Mouse (Mus musculus) limb, embryonic 11.5 days (tissue): Measurements from ENCODE around the gene Ndufs3. TPM values are rescaled to one million over a fixed set of nuclear protein-coding genes. Genes with fewer than 3 reads are reported as not detected.

Source experiments
- ATAC-seq: fragments of 200-750 bp; cut with Nextera tagmentation; 2 replicates; pipeline ENCODE4 v1.8.0; 2017; ENCODE audit warnings: low read depth; ENCODE audit not compliant: insufficient number of reproducible peaks, low FRiP score, low TSS enrichment
- DNase-seq: peaks from one replicate; pipeline ENCODE4 v3.0.0-alpha.2; 2015; ENCODE audit warnings: low spot score
- H3K27ac ChIP-seq: fragments of 300-500 bp; sonication (generic); replicated peaks from 2 replicates; pipeline ENCODE4 v1.5.1; 2014; ENCODE audit warnings: low read depth, mild to moderate bottlenecking, low read length
- H3K27me3 ChIP-seq: fragments of 300-500 bp; sonication (generic); 2 replicates; pipeline ENCODE4 v1.6.1; 2014; ENCODE audit warnings: mild to moderate bottlenecking, low read length, mixed read lengths; ENCODE audit not compliant: control insufficient read depth, insufficient read depth
- H3K36me3 ChIP-seq: fragments of 300-500 bp; sonication (generic); 2 replicates; pipeline ENCODE4 v1.6.1; 2014; ENCODE audit warnings: mild to moderate bottlenecking, low read length, moderate library complexity, mixed read lengths; ENCODE audit not compliant: control insufficient read depth, insufficient read depth
- H3K4me1 ChIP-seq: fragments of 300-500 bp; sonication (generic); 2 replicates; pipeline ENCODE4 v1.6.1; 2014; ENCODE audit warnings: low read length, mixed read lengths; ENCODE audit not compliant: control insufficient read depth, insufficient read depth
- H3K4me2 ChIP-seq: fragments of 300-500 bp; sonication (generic); 2 replicates; pipeline ENCODE4 v1.6.1; 2014; ENCODE audit warnings: low read depth, mild to moderate bottlenecking, moderate library complexity; ENCODE audit not compliant: severe bottlenecking
- H3K4me3 ChIP-seq: fragments of 300-500 bp; sonication (generic); 2 replicates; pipeline ENCODE4 v1.5.1; 2014; ENCODE audit warnings: low read depth, low read length
- H3K9ac ChIP-seq: fragments of 300-500 bp; sonication (generic); 2 replicates; pipeline ENCODE4 v1.6.1; 2014; ENCODE audit warnings: mild to moderate bottlenecking, low read length
- H3K9me3 ChIP-seq: fragments of 300-500 bp; sonication (generic); 2 replicates; pipeline ENCODE4 v1.6.1; 2016; ENCODE audit warnings: low read length; ENCODE audit not compliant: control insufficient read depth
- WGBS: fragments of 180-500 bp; shearing (Covaris S2); extraction: QIAGEN DNeasy Blood & Tissue Kit; methylation state at CpG from one replicate; pipeline ENCODE4 v1.1.7; 2014; 5-methylcytosine and 5-hydroxymethylcytosine counted together
- polyA plus RNA-seq: library from polyadenylated mRNA; unstranded; fragments of >200 nt; fragmentation: Nextera tagmentation; extraction: Ambion mirVana; gene quantifications from 2 replicates; pipeline ENCODE4 v1.2.1, GENCODE M21; 2014

The Ndufs3 gene
- polyA plus RNA-seq, 1 experiment from 2014 or later, result 229 TPM

DNA sequence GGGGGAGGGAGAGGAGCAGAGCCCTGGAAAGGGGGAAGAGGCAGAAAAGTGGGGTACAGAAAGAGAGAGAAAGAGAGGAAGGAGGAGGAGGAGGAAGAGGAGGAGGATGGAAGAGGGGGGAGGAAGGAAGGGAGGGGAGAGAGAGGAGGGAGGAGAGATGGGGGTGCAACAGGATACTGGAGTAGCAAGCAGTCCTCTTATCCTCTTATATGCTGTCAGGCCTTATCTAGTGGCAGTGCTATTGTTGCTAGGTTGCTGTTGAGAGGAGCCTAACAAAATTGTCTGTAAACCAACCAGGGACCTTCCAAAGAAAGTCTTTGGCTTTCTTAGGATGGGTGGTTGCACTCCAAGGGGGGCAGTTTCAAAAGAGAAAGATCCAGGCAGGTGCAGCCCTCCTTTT is 25.2 kb downstream of the Ndufs3 start:
- Histone ChIP-seq H3K9ac (no peak overlapping the region), H3K4me1 (no peaks in the 10 kb centered on the region), H3K4me2 (no peak overlapping the region), H3K36me3 (no peaks in the 10 kb centered on the region), H3K27me3 (no peaks in the 10 kb centered on the region; the same call in 1 of the 2 replicates), H3K27ac (no peak overlapping the region), H3K4me3 (no peak overlapping the region), H3K9me3 (no peaks in the 10 kb centered on the region)
- no peak for DNase-seq
- ATAC-seq, result no peak

DNA sequence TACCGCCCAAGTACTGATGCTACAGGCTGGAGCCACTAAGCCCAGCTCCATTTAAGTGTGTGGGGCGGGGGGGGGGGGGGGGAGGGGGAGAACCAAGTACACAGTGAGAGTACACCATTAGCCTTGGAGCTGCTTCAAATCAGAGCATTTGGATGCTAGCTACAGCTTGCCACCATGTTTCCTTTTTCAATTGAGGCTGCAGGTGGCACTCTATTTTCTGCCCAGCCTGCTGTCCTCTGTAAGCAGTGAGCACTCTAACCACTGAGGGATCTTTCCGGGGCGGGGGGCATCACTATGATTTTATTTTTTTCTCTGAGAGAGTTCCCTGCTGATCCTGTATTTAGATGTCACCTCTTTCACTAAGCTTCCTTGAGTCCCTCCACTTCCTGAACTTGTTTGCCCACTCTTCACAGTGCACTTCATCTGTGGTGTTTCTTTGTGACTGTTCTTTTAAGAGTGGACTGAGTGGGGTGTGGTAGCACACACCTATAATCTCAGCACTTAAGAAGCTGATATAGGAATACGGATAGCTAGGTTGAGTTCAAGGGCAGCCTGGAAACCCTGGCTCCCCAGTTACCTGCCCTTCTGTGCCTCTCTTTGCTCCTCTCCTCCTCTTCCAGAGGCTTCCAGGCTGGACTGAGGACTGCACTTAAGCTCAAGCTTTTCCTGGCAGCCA is 26.9 kb downstream of the Ndufs3 start:
- WGBS, result 66% methylated on average over 4 of the region's 5 CpGs
- Histone ChIP-seq H3K4me3 (no peak overlapping the region), H3K9ac (no peak overlapping the region), H3K4me2 (no peak overlapping the region), H3K27ac (no peak overlapping the region), H3K27me3 (no peaks in the 10 kb centered on the region), H3K36me3 (no peaks in the 10 kb centered on the region), H3K9me3 (no peaks in the 10 kb centered on the region), H3K4me1 (no peaks in the 10 kb centered on the region)
- ATAC-seq (no peak), DNase-seq (no peak)

DNA sequence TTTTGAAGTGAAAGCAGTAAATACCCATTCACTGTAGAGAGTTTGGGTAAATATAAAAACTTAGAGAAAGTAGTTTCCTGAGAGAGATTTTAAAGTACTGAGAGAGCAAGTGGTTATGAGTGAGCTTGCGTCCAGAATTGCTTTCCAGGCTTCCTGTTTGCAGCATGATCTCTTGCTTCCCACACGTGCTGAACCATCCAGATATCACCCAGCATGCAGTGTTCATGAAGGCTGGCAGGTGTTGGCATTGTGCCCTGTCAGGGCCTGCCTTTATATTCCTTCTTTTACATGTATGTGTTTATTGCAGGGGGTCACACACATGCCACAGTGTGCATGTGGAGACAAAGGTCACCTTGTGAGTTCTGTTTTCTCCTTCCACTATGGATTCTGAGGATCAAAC is 29.4 kb downstream of the Ndufs3 start:
- Histone ChIP-seq H3K27ac (no peak overlapping the region), H3K9me3 (no peaks in the 10 kb centered on the region), H3K36me3 (no peaks in the 10 kb centered on the region), H3K4me1 (no peaks in the 10 kb centered on the region), H3K4me3 (no peak overlapping the region), H3K4me2 (no peak overlapping the region), H3K9ac (no peak overlapping the region), H3K27me3 (no peaks in the 10 kb centered on the region)
- WGBS, result 83% methylated on average over 2 of the region's 2 CpGs
- ATAC-seq, result no peak
- no peak for DNase-seq

DNA sequence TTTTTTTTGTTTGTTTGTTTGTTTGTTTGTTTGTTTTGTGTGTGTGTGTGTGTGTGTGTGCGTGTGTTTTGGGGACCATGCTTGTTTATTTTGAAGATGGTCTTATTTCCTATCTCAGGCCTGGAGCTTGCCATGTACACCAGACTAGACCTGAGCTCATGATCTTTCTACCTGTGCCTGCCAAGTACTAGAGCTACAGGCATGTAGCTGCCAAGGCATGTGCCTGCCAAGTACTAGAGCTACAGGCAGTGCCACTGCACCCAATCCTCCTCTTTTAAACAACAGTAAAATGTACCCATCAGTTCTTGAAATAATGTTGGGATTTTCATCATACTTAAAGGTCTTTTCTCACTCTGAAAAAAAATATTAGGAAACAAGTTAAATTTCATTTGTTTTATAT is 30.6 kb downstream of the Ndufs3 start:
- DNase-seq, result no peak
- Histone ChIP-seq H3K9me3 (no peaks in the 10 kb centered on the region), H3K4me2 (no peak overlapping the region), H3K4me1 (no peaks in the 10 kb centered on the region), H3K36me3 (no peaks in the 10 kb centered on the region), H3K27me3 (no peaks in the 10 kb centered on the region), H3K27ac (no peak overlapping the region), H3K4me3 (no peak overlapping the region), H3K9ac (no peak overlapping the region)
- no peak for ATAC-seq
- WGBS, result 89% methylated on average over 1 of the region's 1 CpGs

DNA sequence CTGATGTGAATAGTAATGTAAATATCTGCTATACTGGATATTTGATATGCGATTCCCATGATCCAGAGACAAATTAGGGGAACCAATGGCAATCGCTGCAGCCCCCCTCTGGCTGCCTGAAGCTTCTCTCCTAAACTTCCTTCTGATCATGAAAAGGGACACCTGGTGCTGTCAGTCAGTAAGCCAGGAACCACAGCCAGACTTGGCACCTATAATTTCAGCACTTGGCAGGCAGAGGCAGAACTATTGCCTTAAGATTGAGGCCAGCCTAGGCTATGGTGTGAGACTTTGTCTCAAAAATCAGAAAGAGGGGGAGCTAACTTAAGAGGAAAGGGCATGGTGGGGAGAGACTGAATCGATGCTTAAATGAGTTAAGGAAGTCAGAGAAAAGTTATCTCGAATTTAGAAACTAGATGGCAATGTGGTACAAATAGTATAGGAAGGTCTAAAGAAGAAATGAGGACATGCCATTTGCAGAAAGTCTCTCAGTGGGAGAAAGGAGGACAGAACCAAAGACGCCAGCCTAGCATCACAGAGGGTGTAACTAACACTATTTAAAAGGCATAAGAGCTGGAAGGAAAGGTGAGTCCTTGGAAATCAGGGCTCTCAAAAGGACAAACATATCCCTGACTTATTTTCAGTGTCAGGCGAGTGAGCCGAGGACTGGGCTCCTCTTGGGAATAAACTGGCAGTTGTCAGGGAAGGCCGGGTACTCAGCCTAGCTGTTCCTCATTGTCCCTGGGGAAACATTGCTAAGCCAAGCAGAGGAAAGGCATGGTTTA is 33.3 kb downstream of the Ndufs3 start:
- Histone ChIP-seq H3K4me3 (no peak overlapping the region), H3K27ac (no peak overlapping the region), H3K27me3 (no peaks in the 10 kb centered on the region), H3K9ac (no peak overlapping the region), H3K36me3 (peaks cover 3% of the 10 kb centered on the region; the same call in 1 of the 2 replicates), H3K9me3 (no peaks in the 10 kb centered on the region), H3K4me2 (no peak overlapping the region), H3K4me1 (no peaks in the 10 kb centered on the region)
- no peak for DNase-seq
- 75% methylated on average over 8 of the region's 8 CpGs for WGBS
- no peak for ATAC-seq

DNA sequence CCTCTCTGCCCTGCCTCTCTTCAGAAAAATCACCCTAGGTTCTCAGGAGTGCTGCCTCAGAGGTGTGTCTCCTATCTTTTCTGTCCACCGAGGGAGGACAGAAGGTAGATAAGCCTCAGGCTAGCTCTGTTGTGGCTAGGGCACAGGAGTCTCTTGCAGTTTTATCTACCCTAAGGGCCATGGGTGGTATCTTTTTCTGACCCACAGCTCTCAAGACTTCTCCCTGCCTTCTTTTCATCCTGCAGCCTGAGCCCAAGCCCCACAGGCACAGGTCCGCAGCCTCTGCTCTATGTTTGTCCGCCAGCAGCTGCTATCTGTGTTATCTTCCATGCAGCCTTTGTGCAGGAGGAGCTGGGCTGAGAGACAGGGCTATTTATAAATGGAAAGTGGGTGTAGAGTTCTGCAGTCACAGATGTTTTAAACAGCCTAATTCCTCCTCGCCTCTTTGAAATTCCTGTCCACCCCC is 34.5 kb downstream of the Ndufs3 start:
- 53% methylated on average over 4 of the region's 4 CpGs for WGBS
- Histone ChIP-seq H3K9ac (no peak overlapping the region), H3K4me3 (no peak overlapping the region), H3K9me3 (no peaks in the 10 kb centered on the region), H3K4me1 (no peaks in the 10 kb centered on the region), H3K27me3 (no peaks in the 10 kb centered on the region), H3K4me2 (no peak overlapping the region), H3K27ac (no peak overlapping the region), H3K36me3 (peaks cover 3% of the 10 kb centered on the region; the same call in 1 of the 2 replicates)
- ATAC-seq, result no peak
- DNase-seq, result no peak

DNA sequence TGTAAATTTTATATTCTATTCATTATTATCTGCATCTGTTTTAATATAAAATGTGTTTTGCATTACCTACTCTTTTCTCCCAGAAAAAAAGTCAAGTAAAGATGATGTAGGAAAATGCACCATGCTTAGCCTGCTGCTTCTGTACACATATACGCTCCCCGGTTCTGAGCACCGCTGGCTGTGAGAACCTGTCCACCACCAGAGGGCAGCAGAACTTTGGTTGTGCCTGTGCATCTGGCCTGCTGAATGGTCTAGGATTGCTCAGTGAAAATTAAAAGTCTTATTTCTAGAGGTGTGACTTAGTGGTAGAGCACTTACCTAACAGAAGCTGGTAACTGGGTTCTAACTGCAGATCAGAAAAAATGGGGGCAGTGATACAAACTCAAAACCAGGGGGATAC is 38.1 kb downstream of the Ndufs3 start:
- Histone ChIP-seq H3K4me1 (no peaks in the 10 kb centered on the region), H3K36me3 (peaks cover 3% of the 10 kb centered on the region), H3K9ac (no peak overlapping the region), H3K27ac (no peak overlapping the region), H3K4me2 (no peak overlapping the region), H3K27me3 (no peaks in the 10 kb centered on the region), H3K9me3 (no peaks in the 10 kb centered on the region), H3K4me3 (no peak overlapping the region)
- 42% methylated on average over 3 of the region's 3 CpGs for WGBS
- peak; percentile 76 for ATAC-seq
- DNase-seq, result peak; percentile 87

DNA sequence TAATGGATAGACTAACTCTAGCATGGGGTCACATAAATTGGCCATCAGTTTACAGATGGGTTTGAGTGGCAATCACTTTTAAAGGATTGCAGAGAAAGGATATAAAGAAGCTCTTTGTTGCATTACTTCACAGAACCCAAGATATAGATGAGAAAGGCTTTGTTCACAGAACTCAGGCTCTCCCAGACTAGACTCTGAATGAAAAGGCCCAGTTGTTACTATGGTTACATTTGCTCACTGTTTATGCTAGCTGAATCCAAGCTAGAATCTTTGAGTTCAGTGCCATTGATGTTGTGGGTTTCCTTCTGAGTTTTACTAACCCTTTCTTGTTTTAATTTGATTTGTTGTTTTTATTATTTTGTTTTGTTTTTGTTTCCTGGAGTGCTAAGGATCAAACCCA is 40.4 kb downstream of the Ndufs3 start:
- Histone ChIP-seq H3K4me1 (no peaks in the 10 kb centered on the region), H3K27me3 (no peaks in the 10 kb centered on the region), H3K36me3 (peaks cover 3% of the 10 kb centered on the region), H3K4me3 (no peak overlapping the region), H3K9ac (no peak overlapping the region), H3K27ac (no peak overlapping the region), H3K4me2 (no peak overlapping the region), H3K9me3 (no peaks in the 10 kb centered on the region)
- DNase-seq (no peak), ATAC-seq (no peak)
